Mouse (Mus musculus): Measurements from ENCODE around the gene Slc4a4. TPM values are rescaled to one million over a fixed set of nuclear protein-coding genes. Genes with fewer than 3 reads are reported as not detected.

The Slc4a4 gene
- polyA plus RNA-seq, 2 experiments, result 2.7 to 2.8 TPM

GRCm38 (mm10) chr5:89123270-89123903, 236.8 kb downstream of the Slc4a4 start:
- no peak overlapping the region for H3K9ac ChIP-seq (ENCODE audit: low read depth, low read length, severe bottlenecking)
- H3K4me3 ChIP-seq (replicated peaks; ENCODE audit: low read length), result no peak overlapping the region
- no peak for TF ChIP-seq POLR2A (IDR thresholded peaks at IDR 0.05; ENCODE audit: borderline replicate concordance, extremely low read depth, insufficient read depth, insufficient read length)
- no peaks in the 10 kb centered on the region for H3K4me1 ChIP-seq (ENCODE audit: control insufficient read depth, insufficient read depth, low read length)
- H3K27me3 ChIP-seq (ENCODE audit: control insufficient read depth, insufficient read depth, low read length), result no peaks in the 10 kb centered on the region
- H3K36me3 ChIP-seq (ENCODE audit: control insufficient read depth, insufficient read depth, low read length), result no peaks in the 10 kb centered on the region
- no peak overlapping the region for H3K27ac ChIP-seq (replicated peaks; ENCODE audit: low read depth, low read length)
- H3K9me3 ChIP-seq (ENCODE audit: control insufficient read depth, low read length), result no peaks in the 10 kb centered on the region
- DNase-seq (ENCODE audit: low spot score), result no peak
- no peak overlapping the region for H3K4me2 ChIP-seq (replicated peaks; ENCODE audit: low read depth, low read length, severe bottlenecking)
- WGBS, result 50% methylated on average over 9 of the region's 9 CpGs
- no peak for ATAC-seq (ENCODE audit: low FRiP score, low read depth)

GRCm38 (mm10) chr5:89128210-89128609, 241.6 kb downstream of the Slc4a4 start:
- ATAC-seq (ENCODE audit: low FRiP score, low read depth), result no peak
- H3K4me3 ChIP-seq (replicated peaks; ENCODE audit: low read length), result no peak overlapping the region
- TF ChIP-seq POLR2A (IDR thresholded peaks at IDR 0.05; ENCODE audit: borderline replicate concordance, extremely low read depth, insufficient read depth, insufficient read length), result no peak
- 80% methylated on average over 6 of the region's 6 CpGs for WGBS
- H3K27me3 ChIP-seq (ENCODE audit: control insufficient read depth, insufficient read depth, low read length), result no peaks in the 10 kb centered on the region
- no peak overlapping the region for H3K4me2 ChIP-seq (replicated peaks; ENCODE audit: low read depth, low read length, severe bottlenecking)
- no peak overlapping the region for H3K27ac ChIP-seq (replicated peaks; ENCODE audit: low read depth, low read length)
- no peaks in the 10 kb centered on the region for H3K4me1 ChIP-seq (ENCODE audit: control insufficient read depth, insufficient read depth, low read length)
- no peaks in the 10 kb centered on the region for H3K36me3 ChIP-seq (ENCODE audit: control insufficient read depth, insufficient read depth, low read length)
- H3K9me3 ChIP-seq (ENCODE audit: control insufficient read depth, low read length), result no peaks in the 10 kb centered on the region
- H3K9ac ChIP-seq (ENCODE audit: low read depth, low read length, severe bottlenecking), result no peak overlapping the region
- no peak for DNase-seq (ENCODE audit: low spot score)

- DNase-seq (ENCODE audit: low spot score) (no peak), ATAC-seq (ENCODE audit: low FRiP score, low read depth) (no peak)
- Histone ChIP-seq H3K9ac (ENCODE audit: low read depth, low read length, severe bottlenecking) (no peak overlapping the region), H3K36me3 (ENCODE audit: control insufficient read depth, insufficient read depth, low read length) (no peaks in the 10 kb centered on the region), H3K4me1 (ENCODE audit: control insufficient read depth, insufficient read depth, low read length) (no peaks in the 10 kb centered on the region), H3K9me3 (ENCODE audit: control insufficient read depth, low read length) (no peaks in the 10 kb centered on the region), H3K4me3 (replicated peaks; ENCODE audit: low read length) (no peak overlapping the region), H3K4me2 (replicated peaks; ENCODE audit: low read depth, low read length, severe bottlenecking) (no peak overlapping the region), H3K27me3 (ENCODE audit: control insufficient read depth, insufficient read depth, low read length) (no peaks in the 10 kb centered on the region), H3K27ac (replicated peaks; ENCODE audit: low read depth, low read length) (no peak overlapping the region)
- TF ChIP-seq POLR2A (IDR thresholded peaks at IDR 0.05; ENCODE audit: borderline replicate concordance, extremely low read depth, insufficient read depth, insufficient read length), result no peak
- 74% methylated on average over 11 of the region's 11 CpGs for WGBS
Measured at GRCm38 (mm10) chr5:89135776-89136175, 249.2 kb downstream of the Slc4a4 start.

GRCm38 (mm10) chr5:89140070-89140469, 253.5 kb downstream of the Slc4a4 start:
- no peak for TF ChIP-seq POLR2A (IDR thresholded peaks at IDR 0.05; ENCODE audit: borderline replicate concordance, extremely low read depth, insufficient read depth, insufficient read length)
- Histone ChIP-seq H3K4me3 (replicated peaks; ENCODE audit: low read length) (no peak overlapping the region), H3K9ac (ENCODE audit: low read depth, low read length, severe bottlenecking) (no peak overlapping the region), H3K27me3 (ENCODE audit: control insufficient read depth, insufficient read depth, low read length) (no peaks in the 10 kb centered on the region), H3K4me1 (ENCODE audit: control insufficient read depth, insufficient read depth, low read length) (no peaks in the 10 kb centered on the region), H3K36me3 (ENCODE audit: control insufficient read depth, insufficient read depth, low read length) (no peaks in the 10 kb centered on the region), H3K4me2 (replicated peaks; ENCODE audit: low read depth, low read length, severe bottlenecking) (no peak overlapping the region), H3K9me3 (ENCODE audit: control insufficient read depth, low read length) (no peaks in the 10 kb centered on the region), H3K27ac (replicated peaks; ENCODE audit: low read depth, low read length) (no peak overlapping the region)
- ATAC-seq (ENCODE audit: low FRiP score, low read depth), result no peak
- WGBS, result 100% methylated on average over 2 of the region's 2 CpGs
- DNase-seq (ENCODE audit: low spot score), result no peak

- Histone ChIP-seq H3K4me3 (replicated peaks; ENCODE audit: low read length) (no peak overlapping the region), H3K9me3 (ENCODE audit: control insufficient read depth, low read length) (no peaks in the 10 kb centered on the region), H3K9ac (ENCODE audit: low read depth, low read length, severe bottlenecking) (no peak overlapping the region), H3K4me2 (replicated peaks; ENCODE audit: low read depth, low read length, severe bottlenecking) (no peak overlapping the region), H3K27me3 (ENCODE audit: control insufficient read depth, insufficient read depth, low read length) (no peaks in the 10 kb centered on the region), H3K27ac (replicated peaks; ENCODE audit: low read depth, low read length) (no peak overlapping the region), H3K36me3 (ENCODE audit: control insufficient read depth, insufficient read depth, low read length) (no peaks in the 10 kb centered on the region), H3K4me1 (ENCODE audit: control insufficient read depth, insufficient read depth, low read length) (no peaks in the 10 kb centered on the region)
- ATAC-seq (ENCODE audit: low FRiP score, low read depth) (no peak), DNase-seq (ENCODE audit: low spot score) (no peak)
- 79% methylated on average over 2 of the region's 2 CpGs for WGBS
- no peak for TF ChIP-seq POLR2A (IDR thresholded peaks at IDR 0.05; ENCODE audit: borderline replicate concordance, extremely low read depth, insufficient read depth, insufficient read length)
Measured at GRCm38 (mm10) chr5:89141761-89142160, 255.1 kb downstream of the Slc4a4 start.
